Mouse (Mus musculus) small intestine, adult 2 months (tissue): ENCODE measurements around the gene Plcb4.
"Not testable (repeated sequence)": the region's sequence is repeated elsewhere in the genome, so short reads cannot be mapped to it uniquely, and the experiment has no call there.

ENCODE experiments used
- CTCF ChIP-seq: fragments of 200-500 bp; IDR thresholded peaks from 2 replicates; pipeline ENCODE4 v1.5.1; 2012; ENCODE audit warnings: low read depth, mild to moderate bottlenecking, control low read depth, inconsistent platforms, low read length, moderate library complexity, mixed read lengths; ENCODE audit not compliant: insufficient replicate concordance, insufficient read length; ENCODE audit errors: extremely low read depth
- POLR2A ChIP-seq: fragments of 200-500 bp; IDR thresholded peaks from 2 replicates; pipeline ENCODE4 v1.6.1; 2012; ENCODE audit warnings: low read depth, mild to moderate bottlenecking, control low read depth, inconsistent platforms, low read length, moderate library complexity

DNA sequence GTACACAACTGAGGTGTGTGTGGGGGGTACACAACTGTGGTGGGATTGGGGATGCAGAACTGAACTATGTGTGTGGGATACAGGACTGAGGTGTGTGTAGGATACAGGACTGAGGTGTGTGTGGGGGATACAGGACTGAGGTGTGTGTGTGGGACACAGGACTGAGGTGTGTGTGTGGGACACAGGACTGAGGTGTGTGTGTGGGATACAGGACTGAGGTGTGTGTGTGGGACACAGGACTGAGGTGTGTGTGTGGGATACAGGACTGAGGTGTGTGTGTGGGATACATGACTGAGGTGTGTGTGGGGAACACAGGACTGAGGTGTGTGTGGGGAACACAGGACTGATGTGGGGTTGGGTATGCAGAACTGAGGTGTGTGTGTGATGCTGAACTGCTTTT lies 329.7 kb downstream of the Plcb4 start:
- TF ChIP-seq CTCF, POLR2A: not testable (repeated sequence)
